Mouse (Mus musculus) C2C12 (cell line): ENCODE data around the gene Cnot4. TPM values are rescaled to one million over a fixed set of nuclear protein-coding genes. Genes with fewer than 3 reads are reported as not detected.
"Not testable (repeated sequence)": the region's sequence is repeated elsewhere in the genome, so short reads cannot be mapped to it uniquely, and the experiment has no call there.

Experiments
- H3K27me3 ChIP-seq: one replicate; pipeline ENCODE4 v1.6.1; 2011; ENCODE audit not compliant: control insufficient read depth, insufficient read depth, insufficient read length
- H3K36me3 ChIP-seq: one replicate; pipeline ENCODE4 v1.6.1; 2011; ENCODE audit not compliant: control insufficient read depth, insufficient read depth
- H3K4me3 ChIP-seq: one replicate; pipeline ENCODE4 v1.5.1; 2011; ENCODE audit warnings: mild to moderate bottlenecking, control low read depth; ENCODE audit not compliant: poor library complexity, insufficient read depth, severe bottlenecking
- H3K79me2 ChIP-seq: one replicate; pipeline ENCODE4 v1.6.1; 2011; ENCODE audit not compliant: control insufficient read depth, insufficient read depth
- H3K79me3 ChIP-seq: one replicate; pipeline ENCODE4 v1.6.1; 2011; ENCODE audit warnings: low read depth, control low read depth
- H3ac ChIP-seq: one replicate; pipeline ENCODE3; 2011; ENCODE audit warnings: low read depth; ENCODE audit not compliant: control insufficient read depth, insufficient read length
- CEBPB ChIP-seq: IDR thresholded peaks from one replicate; pipeline ENCODE4 v1.6.1; 2011; ENCODE audit warnings: low read depth, mild to moderate bottlenecking, control low read depth, moderate library complexity
- CTCF ChIP-seq: IDR thresholded peaks from one replicate; pipeline ENCODE4 v1.5.1; 2011; ENCODE audit not compliant: control insufficient read depth, insufficient read depth, insufficient read length
- FOSL1 ChIP-seq: IDR thresholded peaks from one replicate; pipeline ENCODE4 v1.8.0; 2011; ENCODE audit warnings: mild to moderate bottlenecking, low read length; ENCODE audit not compliant: poor library complexity, insufficient read depth, severe bottlenecking
- MAX ChIP-seq: IDR thresholded peaks from one replicate; pipeline ENCODE4 v1.6.1; 2011; ENCODE audit warnings: mild to moderate bottlenecking, control low read depth
- MYOD1 ChIP-seq: IDR thresholded peaks from one replicate; pipeline ENCODE4 v1.6.1; 2011; ENCODE audit warnings: low read depth; ENCODE audit not compliant: control insufficient read depth, insufficient read length
- MYOG ChIP-seq: IDR thresholded peaks from one replicate; pipeline ENCODE4 v1.6.1; 2011; ENCODE audit not compliant: control insufficient read depth, insufficient read length; ENCODE audit errors: extremely low read depth
- USF1 ChIP-seq: IDR thresholded peaks from one replicate; pipeline ENCODE4 v1.6.1; 2011; ENCODE audit warnings: low read depth, mild to moderate bottlenecking, control low read depth, moderate library complexity
- long read RNA-seq, 2 experiments: library from polyadenylated mRNA; unstranded; transcript quantifications; one replicate each; pipeline ENCODE4 v2.0.0; 2019 to 2020
- polyA plus RNA-seq: library from polyadenylated mRNA; unstranded; fragments of >200 nt; fragmentation: generic; extraction: Trizol; gene quantifications from one replicate; pipeline ENCODE4 v1.2.1, GENCODE M21; 2012; ENCODE audit warnings: missing spikeins

The Cnot4 gene
- 7.0 TPM for polyA plus RNA-seq
- long read RNA-seq, experiment 1, partial matches to known transcripts = 9 of 17 reads
- long read RNA-seq, experiment 1, other reads (novel, unspliced or antisense) = 2 of 17 reads
- long read RNA-seq, experiment 2, partial matches to known transcripts = 5 of 15 reads
- long read RNA-seq, experiment 2, other reads (novel, unspliced or antisense) = 6 of 15 reads

GRCm38 (mm10) chr6:35133579-35134488, at the start of gene Cnot4:
TSS of gene Cnot4 (minus strand) at chr6:35133724.
- Histone ChIP-seq H3ac (peak within 1 kb of the TSS; percentile 86), H3K4me3 (peak within 1 kb of the TSS; percentile 79), H3K79me2 (peaks cover 47% of the 10 kb centered on the region), H3K79me3 (peaks cover 43% of the 10 kb centered on the region), H3K27me3 (no peaks in the 10 kb centered on the region), H3K36me3 (peaks cover 9% of the 10 kb centered on the region)
- TF ChIP-seq USF1 = peak; percentile 86
- no peak for TF ChIP-seq CTCF
- peak; percentile 94 for TF ChIP-seq MAX

- peaks cover 66% of the 10 kb centered on the region for H3K79me3 ChIP-seq
- peaks cover 16% of the 10 kb centered on the region for H3K36me3 ChIP-seq
- H3K79me2 ChIP-seq = peaks cover 73% of the 10 kb centered on the region
- not testable (repeated sequence) for H3K27me3 ChIP-seq, H3K4me3 ChIP-seq, H3ac ChIP-seq
These were observed 45.8 kb upstream of the Cnot4 start for GRCm38 (mm10) chr6:35179299-35179698.

GRCm38 (mm10) chr6:35177650-35178272, 44.2 kb upstream of the Cnot4 start:
- Histone ChIP-seq H3K36me3 (peaks cover 4% of the 10 kb centered on the region), H3K79me3 (peaks cover 50% of the 10 kb centered on the region), H3K79me2 (peaks cover 58% of the 10 kb centered on the region), H3K27me3 (no peaks in the 10 kb centered on the region), H3K4me3 (peak overlapping the region; percentile 76), H3ac (peak overlapping the region; percentile 72)
- TF ChIP-seq MAX (peak; percentile 85), CTCF (no peak)

GRCm38 (mm10) chr6:35176979-35177649, 43.6 kb upstream of the Cnot4 start, which contains the start of gene Nup205:
TSS of gene Nup205 (plus strand) at chr6:35177421.
- Histone ChIP-seq H3K27me3 (no peaks in the 10 kb centered on the region), H3K36me3 (peaks cover 4% of the 10 kb centered on the region), H3K79me3 (peaks cover 44% of the 10 kb centered on the region), H3ac (peak within 1 kb of the TSS; percentile 72), H3K4me3 (peak within 1 kb of the TSS; percentile 76), H3K79me2 (peaks cover 51% of the 10 kb centered on the region)
- TF ChIP-seq USF1 = peak; percentile 19
- TF ChIP-seq MAX = peak; percentile 97
- TF ChIP-seq MYOG = no peak

- peaks cover 5% of the 10 kb centered on the region for H3K79me3 ChIP-seq
- no peaks in the 10 kb centered on the region for H3K27me3 ChIP-seq
- H3K79me2 ChIP-seq = peaks cover 12% of the 10 kb centered on the region
- no peak overlapping the region for H3ac ChIP-seq
- TF ChIP-seq USF1 (no peak), FOSL1 (no peak), CEBPB (no peak), CTCF (no peak), MYOD1 (no peak), MAX (no peak), MYOG (no peak)
- no peak overlapping the region for H3K4me3 ChIP-seq
- no peaks in the 10 kb centered on the region for H3K36me3 ChIP-seq
These were observed 39.7 kb upstream of the Cnot4 start for GRCm38 (mm10) chr6:35173181-35173580.

- H3ac ChIP-seq, H3K4me3 ChIP-seq, H3K36me3 ChIP-seq, H3K79me2 ChIP-seq, H3K27me3 ChIP-seq, H3K79me3 ChIP-seq: not testable (repeated sequence)
These were observed 38.5 kb upstream of the Cnot4 start for GRCm38 (mm10) chr6:35172028-35172427.
